Mouse (Mus musculus): ENCODE measurements around the gene Ftl1.

- TF ChIP-seq CTCF (IDR thresholded peaks at IDR 0.05; ENCODE audit: low read depth, low read length): no peak
- no peak for TF ChIP-seq POLR2A (IDR thresholded peaks at IDR 0.05; ENCODE audit: insufficient read depth, low read length)
Observed at GRCm38 (mm10) chr7:45507583-45507982, 47.9 kb upstream of the Ftl1 start.
